Mouse (Mus musculus): Measurements from ENCODE around the gene Fam204a. TPM values are rescaled to one million over a fixed set of nuclear protein-coding genes. Genes with fewer than 3 reads are reported as not detected.

Gene Fam204a
- 38.6 and 47.3 TPM in 2 replicates for polyA plus RNA-seq (2015; fragmentation: Nextera tagmentation; extraction: Ambion mirVana)

GRCm38 (mm10) chr19:60225899-60226844, at the start of gene Fam204a:
TSS of gene Fam204a (minus strand) at chr19:60226701.
- Histone ChIP-seq H3K4me2 (ENCODE audit: low read depth, low read length) (peak within 1 kb of the TSS; percentile 55), H3K4me1 (ENCODE audit: control insufficient read depth, insufficient read depth, low read length) (peaks cover 5% of the 10 kb centered on the region), H3K27ac (ENCODE audit: low read length) (peak within 1 kb of the TSS; percentile 99), H3K27me3 (ENCODE audit: control insufficient read depth, insufficient read depth, low read length) (no peaks in the 10 kb centered on the region), H3K9me3 (replicated peaks; ENCODE audit: control insufficient read depth, low read length) (no peaks in the 10 kb centered on the region), H3K9ac (ENCODE audit: low read length) (peak within 1 kb of the TSS; percentile 99), H3K4me3 (replicated peaks; ENCODE audit: low read length) (peak within 1 kb of the TSS; percentile 93), H3K36me3 (ENCODE audit: control insufficient read depth, insufficient read depth, low read length) (no peaks in the 10 kb centered on the region)
- peak; percentile 100 for ATAC-seq (ENCODE audit: insufficient read depth, low FRiP score)
- under 1% methylated on average over 67 of the region's 68 CpGs for WGBS

GRCm38 (mm10) chr19:60265789-60266188, 39.3 kb upstream of the Fam204a start:
- no peaks in the 10 kb centered on the region for H3K9me3 ChIP-seq (replicated peaks; ENCODE audit: control insufficient read depth, low read length)
- no peaks in the 10 kb centered on the region for H3K4me1 ChIP-seq (ENCODE audit: control insufficient read depth, insufficient read depth, low read length)
- no peak overlapping the region for H3K27ac ChIP-seq (ENCODE audit: low read length)
- WGBS: 63% methylated on average over 1 of the region's 1 CpGs
- no peak for ATAC-seq (ENCODE audit: insufficient read depth, low FRiP score)
- H3K4me2 ChIP-seq (ENCODE audit: low read depth, low read length): no peak overlapping the region
- no peaks in the 10 kb centered on the region for H3K36me3 ChIP-seq (ENCODE audit: control insufficient read depth, insufficient read depth, low read length)
- H3K27me3 ChIP-seq (ENCODE audit: control insufficient read depth, insufficient read depth, low read length): no peaks in the 10 kb centered on the region
- no peak overlapping the region for H3K9ac ChIP-seq (ENCODE audit: low read length)
- H3K4me3 ChIP-seq (replicated peaks; ENCODE audit: low read length): no peak overlapping the region

- Histone ChIP-seq H3K4me1 (ENCODE audit: control insufficient read depth, insufficient read depth, low read length) (no peaks in the 10 kb centered on the region), H3K36me3 (ENCODE audit: control insufficient read depth, insufficient read depth, low read length) (no peaks in the 10 kb centered on the region), H3K27ac (ENCODE audit: low read length) (no peak overlapping the region), H3K4me3 (replicated peaks; ENCODE audit: low read length) (no peak overlapping the region), H3K9ac (ENCODE audit: low read length) (no peak overlapping the region), H3K9me3 (replicated peaks; ENCODE audit: control insufficient read depth, low read length) (no peaks in the 10 kb centered on the region), H3K4me2 (ENCODE audit: low read depth, low read length) (no peak overlapping the region), H3K27me3 (ENCODE audit: control insufficient read depth, insufficient read depth, low read length) (no peaks in the 10 kb centered on the region)
- WGBS: 81% methylated on average over 5 of the region's 5 CpGs
- ATAC-seq (ENCODE audit: insufficient read depth, low FRiP score): no peak
These were observed 34.2 kb upstream of the Fam204a start for GRCm38 (mm10) chr19:60260689-60261088.

- H3K27me3 ChIP-seq (ENCODE audit: control insufficient read depth, insufficient read depth, low read length): no peaks in the 10 kb centered on the region
- no peak overlapping the region for H3K27ac ChIP-seq (ENCODE audit: low read length)
- ATAC-seq (ENCODE audit: insufficient read depth, low FRiP score): no peak
- H3K4me3 ChIP-seq (replicated peaks; ENCODE audit: low read length): no peak overlapping the region
- WGBS: 27% methylated on average over 2 of the region's 2 CpGs
- peaks cover 3% of the 10 kb centered on the region; the same call in 1 of the 2 replicates for H3K4me1 ChIP-seq (ENCODE audit: control insufficient read depth, insufficient read depth, low read length)
- no peak overlapping the region for H3K4me2 ChIP-seq (ENCODE audit: low read depth, low read length)
- H3K9me3 ChIP-seq (replicated peaks; ENCODE audit: control insufficient read depth, low read length): no peaks in the 10 kb centered on the region
- no peaks in the 10 kb centered on the region for H3K36me3 ChIP-seq (ENCODE audit: control insufficient read depth, insufficient read depth, low read length)
- H3K9ac ChIP-seq (ENCODE audit: low read length): no peak overlapping the region
These were observed 25.5 kb upstream of the Fam204a start for GRCm38 (mm10) chr19:60252021-60252420.

- no peak overlapping the region for H3K4me3 ChIP-seq (replicated peaks; ENCODE audit: low read length)
- no peak overlapping the region for H3K9ac ChIP-seq (ENCODE audit: low read length)
- no peaks in the 10 kb centered on the region for H3K36me3 ChIP-seq (ENCODE audit: control insufficient read depth, insufficient read depth, low read length)
- 43% methylated on average over 9 of the region's 9 CpGs for WGBS
- peaks cover 3% of the 10 kb centered on the region; the same call in 1 of the 2 replicates for H3K4me1 ChIP-seq (ENCODE audit: control insufficient read depth, insufficient read depth, low read length)
- H3K4me2 ChIP-seq (ENCODE audit: low read depth, low read length): peak overlapping the region; percentile 0
- ATAC-seq (ENCODE audit: insufficient read depth, low FRiP score): no peak
- no peak overlapping the region for H3K27ac ChIP-seq (ENCODE audit: low read length)
- no peaks in the 10 kb centered on the region for H3K9me3 ChIP-seq (replicated peaks; ENCODE audit: control insufficient read depth, low read length)
- no peaks in the 10 kb centered on the region for H3K27me3 ChIP-seq (ENCODE audit: control insufficient read depth, insufficient read depth, low read length)
These were observed 24.7 kb upstream of the Fam204a start for GRCm38 (mm10) chr19:60251197-60251596.

GRCm38 (mm10) chr19:60245250-60245649, 18.7 kb upstream of the Fam204a start:
- no peak overlapping the region for H3K4me3 ChIP-seq (replicated peaks; ENCODE audit: low read length)
- H3K9ac ChIP-seq (ENCODE audit: low read length): no peak overlapping the region
- H3K4me2 ChIP-seq (ENCODE audit: low read depth, low read length): no peak overlapping the region
- H3K4me1 ChIP-seq (ENCODE audit: control insufficient read depth, insufficient read depth, low read length): no peaks in the 10 kb centered on the region
- H3K36me3 ChIP-seq (ENCODE audit: control insufficient read depth, insufficient read depth, low read length): no peaks in the 10 kb centered on the region
- H3K27ac ChIP-seq (ENCODE audit: low read length): no peak overlapping the region
- 78% methylated on average over 3 of the region's 3 CpGs for WGBS
- H3K27me3 ChIP-seq (ENCODE audit: control insufficient read depth, insufficient read depth, low read length): no peaks in the 10 kb centered on the region
- ATAC-seq (ENCODE audit: insufficient read depth, low FRiP score): no peak
- no peaks in the 10 kb centered on the region for H3K9me3 ChIP-seq (replicated peaks; ENCODE audit: control insufficient read depth, low read length)

GRCm38 (mm10) chr19:60242620-60243019, 16.1 kb upstream of the Fam204a start:
- no peaks in the 10 kb centered on the region for H3K4me1 ChIP-seq (ENCODE audit: control insufficient read depth, insufficient read depth, low read length)
- no peaks in the 10 kb centered on the region for H3K9me3 ChIP-seq (replicated peaks; ENCODE audit: control insufficient read depth, low read length)
- no peak overlapping the region for H3K27ac ChIP-seq (ENCODE audit: low read length)
- 77% methylated on average over 7 of the region's 7 CpGs for WGBS
- no peak overlapping the region for H3K9ac ChIP-seq (ENCODE audit: low read length)
- H3K4me3 ChIP-seq (replicated peaks; ENCODE audit: low read length): no peak overlapping the region
- no peak overlapping the region for H3K4me2 ChIP-seq (ENCODE audit: low read depth, low read length)
- no peaks in the 10 kb centered on the region for H3K36me3 ChIP-seq (ENCODE audit: control insufficient read depth, insufficient read depth, low read length)
- no peak for ATAC-seq (ENCODE audit: insufficient read depth, low FRiP score)
- H3K27me3 ChIP-seq (ENCODE audit: control insufficient read depth, insufficient read depth, low read length): no peaks in the 10 kb centered on the region

GRCm38 (mm10) chr19:60241916-60242602, 15.6 kb upstream of the Fam204a start:
- Histone ChIP-seq H3K27ac (ENCODE audit: low read length) (no peak overlapping the region), H3K9ac (ENCODE audit: low read length) (no peak overlapping the region), H3K9me3 (replicated peaks; ENCODE audit: control insufficient read depth, low read length) (no peaks in the 10 kb centered on the region), H3K27me3 (ENCODE audit: control insufficient read depth, insufficient read depth, low read length) (no peaks in the 10 kb centered on the region), H3K4me2 (ENCODE audit: low read depth, low read length) (no peak overlapping the region), H3K4me3 (replicated peaks; ENCODE audit: low read length) (no peak overlapping the region), H3K36me3 (ENCODE audit: control insufficient read depth, insufficient read depth, low read length) (no peaks in the 10 kb centered on the region), H3K4me1 (ENCODE audit: control insufficient read depth, insufficient read depth, low read length) (no peaks in the 10 kb centered on the region)
- ATAC-seq (ENCODE audit: insufficient read depth, low FRiP score): no peak
- 82% methylated on average over 7 of the region's 7 CpGs for WGBS

- H3K4me3 ChIP-seq (replicated peaks; ENCODE audit: low read length): no peak overlapping the region
- no peaks in the 10 kb centered on the region for H3K4me1 ChIP-seq (ENCODE audit: control insufficient read depth, insufficient read depth, low read length)
- H3K4me2 ChIP-seq (ENCODE audit: low read depth, low read length): no peak overlapping the region
- H3K27ac ChIP-seq (ENCODE audit: low read length): no peak overlapping the region
- WGBS: 59% methylated on average over 2 of the region's 2 CpGs
- H3K9ac ChIP-seq (ENCODE audit: low read length): no peak overlapping the region
- ATAC-seq (ENCODE audit: insufficient read depth, low FRiP score): peak; percentile 58; the same call in 1 of the 2 replicates
- no peaks in the 10 kb centered on the region for H3K27me3 ChIP-seq (ENCODE audit: control insufficient read depth, insufficient read depth, low read length)
- H3K9me3 ChIP-seq (replicated peaks; ENCODE audit: control insufficient read depth, low read length): no peaks in the 10 kb centered on the region
- H3K36me3 ChIP-seq (ENCODE audit: control insufficient read depth, insufficient read depth, low read length): no peaks in the 10 kb centered on the region
These were observed 5.0 kb upstream of the Fam204a start for GRCm38 (mm10) chr19:60231542-60231941.
